Mouse (Mus musculus) limb, embryonic 14.5 days (tissue): ENCODE results near the gene Myzap. TPM values are rescaled to one million over a fixed set of nuclear protein-coding genes. Genes with fewer than 3 reads are reported as not detected.
A peak's percentile ranks its signal among the peaks of the same experiment; 100 is the strongest.

Experiments used
- ATAC-seq: fragments of 200-750 bp; cut with Nextera tagmentation; 2 replicates; pipeline ENCODE4 v1.8.0; 2017; ENCODE audit warnings: low read depth, moderate number of reproducible peaks, moderate TSS enrichment; ENCODE audit not compliant: low FRiP score
- DNase-seq: peaks from one replicate; pipeline ENCODE4 v3.0.0-alpha.2; 2015; ENCODE audit warnings: low spot score
- H3K27ac ChIP-seq: fragments of 300-500 bp; sonication (generic); replicated peaks from 2 replicates; pipeline ENCODE4 v1.5.1; 2014; ENCODE audit warnings: low read depth, mild to moderate bottlenecking, low read length, moderate library complexity, mixed read lengths
- H3K27me3 ChIP-seq: fragments of 300-500 bp; sonication (generic); 2 replicates; pipeline ENCODE4 v1.6.1; 2014; ENCODE audit warnings: low read length, mixed read lengths; ENCODE audit not compliant: control insufficient read depth, insufficient read depth
- H3K36me3 ChIP-seq: fragments of 300-500 bp; sonication (generic); 2 replicates; pipeline ENCODE4 v1.6.1; 2014; ENCODE audit warnings: mild to moderate bottlenecking, low read length, moderate library complexity, mixed read lengths; ENCODE audit not compliant: control insufficient read depth, insufficient read depth
- H3K4me1 ChIP-seq: fragments of 300-500 bp; sonication (generic); 2 replicates; pipeline ENCODE4 v1.6.1; 2014; ENCODE audit warnings: antibody characterized with exemption, low read length, mixed read lengths; ENCODE audit not compliant: control insufficient read depth, insufficient read depth
- H3K4me2 ChIP-seq: fragments of 300-500 bp; sonication (generic); replicated peaks from 2 replicates; pipeline ENCODE4 v1.6.1; 2014; ENCODE audit warnings: low read depth, mild to moderate bottlenecking, low read length, moderate library complexity; ENCODE audit not compliant: severe bottlenecking
- H3K4me3 ChIP-seq: fragments of 300-500 bp; sonication (generic); replicated peaks from 2 replicates; pipeline ENCODE4 v1.5.1; 2014; ENCODE audit warnings: low read length
- H3K9ac ChIP-seq: fragments of 300-500 bp; sonication (generic); 2 replicates; pipeline ENCODE4 v1.6.1; 2014; ENCODE audit warnings: mild to moderate bottlenecking, low read depth, low read length, moderate library complexity; ENCODE audit not compliant: severe bottlenecking
- H3K9me3 ChIP-seq: fragments of 300-500 bp; sonication (generic); 2 replicates; pipeline ENCODE4 v1.6.1; 2016; ENCODE audit warnings: low read length; ENCODE audit not compliant: control insufficient read depth
- POLR2A ChIP-seq: fragments of 200-500 bp; IDR thresholded peaks from 2 replicates; pipeline ENCODE4 v1.8.0; 2012; ENCODE audit warnings: inconsistent platforms, mild to moderate bottlenecking, moderate library complexity, borderline replicate concordance; ENCODE audit not compliant: insufficient read depth, insufficient read length; ENCODE audit errors: extremely low read depth
- WGBS: fragments of 180-500 bp; shearing (Covaris S2); extraction: QIAGEN DNeasy Blood & Tissue Kit; methylation state at CpG from one replicate; pipeline ENCODE4 v1.1.7; 2014; 5-methylcytosine and 5-hydroxymethylcytosine counted together
- polyA plus RNA-seq, 2 experiments: library from polyadenylated mRNA; depleted of rRNA in 1 of 2; stranded (reverse) in 1 of 2; unstranded in 1 of 2; fragments of >200 nt; fragmentation: Nextera tagmentation in 1 of 2; extraction: Ambion mirVana in 1 of 2; gene quantifications; 2 replicates each; pipeline versions ENCODE4 v1.2.1 to v1.2.3; 2012 to 2014

Myzap gene
- polyA plus RNA-seq, 2 experiments: 16.1 to 33.1 TPM

GRCm38 (mm10) chr9:71475536-71475935 lies 116.6 kb downstream of the Myzap start:
- ATAC-seq (no peak), DNase-seq (no peak)
- Histone ChIP-seq H3K9ac (no peak overlapping the region), H3K4me3 (no peak overlapping the region), H3K27me3 (no peaks in the 10 kb centered on the region), H3K27ac (no peak overlapping the region), H3K4me2 (no peak overlapping the region), H3K4me1 (no peaks in the 10 kb centered on the region), H3K36me3 (peaks cover 58% of the 10 kb centered on the region), H3K9me3 (no peaks in the 10 kb centered on the region)
- TF ChIP-seq POLR2A: no peak
- WGBS: 96% methylated on average over 4 of the region's 4 CpGs

- 48% methylated on average over 4 of the region's 4 CpGs for WGBS
- H3K4me3 ChIP-seq: no peak overlapping the region
These were observed 124.7 kb downstream of the Myzap start for GRCm38 (mm10) chr9:71467434-71467833.

GRCm38 (mm10) chr9:71466111-71466510 lies 126.0 kb downstream of the Myzap start:
- no peaks in the 10 kb centered on the region for H3K4me1 ChIP-seq
- H3K36me3 ChIP-seq: no peaks in the 10 kb centered on the region
- no peaks in the 10 kb centered on the region for H3K9me3 ChIP-seq
- H3K9ac ChIP-seq: no peak overlapping the region
- no peaks in the 10 kb centered on the region for H3K27me3 ChIP-seq
- ATAC-seq: no peak
- DNase-seq: peak; percentile 29
- TF ChIP-seq POLR2A: no peak
- H3K4me2 ChIP-seq: no peak overlapping the region
- H3K27ac ChIP-seq: no peak overlapping the region
- WGBS: 84% methylated on average over 3 of the region's 3 CpGs
- no peak overlapping the region for H3K4me3 ChIP-seq

More at GRCm38 (mm10) chr9:71467434-71467833, 124.7 kb downstream of the Myzap start:
- TF ChIP-seq POLR2A: no peak
- no peak overlapping the region for H3K4me2 ChIP-seq
- no peak for DNase-seq
- H3K36me3 ChIP-seq: no peaks in the 10 kb centered on the region
- no peak overlapping the region for H3K9ac ChIP-seq
- ATAC-seq: no peak
- no peak overlapping the region for H3K27ac ChIP-seq
- H3K27me3 ChIP-seq: no peaks in the 10 kb centered on the region
- no peaks in the 10 kb centered on the region for H3K4me1 ChIP-seq
- H3K9me3 ChIP-seq: no peaks in the 10 kb centered on the region

GRCm38 (mm10) chr9:71463072-71463667 lies 129.0 kb downstream of the Myzap start:
- no peak for ATAC-seq
- Histone ChIP-seq H3K27ac (no peak overlapping the region), H3K4me3 (no peak overlapping the region), H3K27me3 (no peaks in the 10 kb centered on the region), H3K36me3 (no peaks in the 10 kb centered on the region), H3K9ac (no peak overlapping the region), H3K9me3 (no peaks in the 10 kb centered on the region), H3K4me2 (no peak overlapping the region), H3K4me1 (no peaks in the 10 kb centered on the region)
- no peak for TF ChIP-seq POLR2A
- WGBS: 77% methylated on average over 13 of the region's 13 CpGs
- no peak for DNase-seq

GRCm38 (mm10) chr9:71456738-71457137 lies 135.4 kb downstream of the Myzap start:
- TF ChIP-seq POLR2A: no peak
- ATAC-seq (no peak), DNase-seq (peak; percentile 40)
- 50% methylated on average over 4 of the region's 4 CpGs for WGBS
- Histone ChIP-seq H3K36me3 (no peaks in the 10 kb centered on the region), H3K4me1 (no peaks in the 10 kb centered on the region), H3K4me3 (no peak overlapping the region), H3K4me2 (no peak overlapping the region), H3K27me3 (no peaks in the 10 kb centered on the region), H3K9me3 (no peaks in the 10 kb centered on the region), H3K27ac (no peak overlapping the region), H3K9ac (no peak overlapping the region)

Other genes with a start within 250 kb of the Myzap start
- 401 and 449 TPM in 2 replicates for gene Polr2m, start 106.4 kb downstream of the Myzap start, polyA plus RNA-seq (2012; rRNA removed)
- 336 and 359 TPM in 2 replicates for gene Polr2m, start 106.4 kb downstream of the Myzap start, polyA plus RNA-seq (2014; fragmentation: Nextera tagmentation; extraction: Ambion mirVana)
- 11.6 and 14.3 TPM in 2 replicates for gene Cgnl1, start 179.2 kb upstream of the Myzap start, polyA plus RNA-seq (2012; rRNA removed)
- gene Cgnl1, start 179.2 kb upstream of the Myzap start, polyA plus RNA-seq (2014; fragmentation: Nextera tagmentation; extraction: Ambion mirVana): 11.8 and 12.8 TPM in 2 replicates